Mouse (Mus musculus): ENCODE measurements around the gene Gnao1.
A peak's percentile ranks its signal among the peaks of the same experiment; 100 is the strongest.

Gene Gnao1

GRCm38 (mm10) chr8:93896841-93897551, 87.2 kb downstream of the Gnao1 start:
- DNase-seq (ENCODE audit: extremely low spot score) = no peak

- no peak for DNase-seq (ENCODE audit: extremely low spot score)
Observed at GRCm38 (mm10) chr8:93898570-93898969, 88.8 kb downstream of the Gnao1 start.

- no peak for DNase-seq (ENCODE audit: extremely low spot score)
Observed at GRCm38 (mm10) chr8:93902040-93902439, 92.3 kb downstream of the Gnao1 start.

GRCm38 (mm10) chr8:93906961-93907360, 97.2 kb downstream of the Gnao1 start:
- DNase-seq (ENCODE audit: extremely low spot score) = no peak

GRCm38 (mm10) chr8:93907987-93908441, 98.2 kb downstream of the Gnao1 start:
- DNase-seq (ENCODE audit: extremely low spot score) = no peak

GRCm38 (mm10) chr8:93908546-93908945, 98.8 kb downstream of the Gnao1 start:
- DNase-seq (ENCODE audit: extremely low spot score) = no peak

GRCm38 (mm10) chr8:93911715-93912555, 102.2 kb downstream of the Gnao1 start:
- no peak for DNase-seq (ENCODE audit: extremely low spot score)

- peak; percentile 56 for DNase-seq (ENCODE audit: extremely low spot score)
Observed at GRCm38 (mm10) chr8:93917859-93918421, 108.2 kb downstream of the Gnao1 start.

- DNase-seq (ENCODE audit: extremely low spot score) = no peak
Observed at GRCm38 (mm10) chr8:93918580-93918979, 108.8 kb downstream of the Gnao1 start.

GRCm38 (mm10) chr8:93919422-93919821, 109.7 kb downstream of the Gnao1 start:
- no peak for DNase-seq (ENCODE audit: extremely low spot score)

GRCm38 (mm10) chr8:93919916-93920589, 110.3 kb downstream of the Gnao1 start:
- no peak for DNase-seq (ENCODE audit: extremely low spot score)

GRCm38 (mm10) chr8:93920590-93920948, 110.8 kb downstream of the Gnao1 start:
- DNase-seq (ENCODE audit: extremely low spot score) = no peak

GRCm38 (mm10) chr8:93923897-93924334, 114.2 kb downstream of the Gnao1 start:
- DNase-seq (ENCODE audit: extremely low spot score) = no peak

GRCm38 (mm10) chr8:93925513-93925912, 115.7 kb downstream of the Gnao1 start:
- no peak for DNase-seq (ENCODE audit: extremely low spot score)

- DNase-seq (ENCODE audit: extremely low spot score) = no peak
Observed at GRCm38 (mm10) chr8:93929233-93929632, 119.5 kb downstream of the Gnao1 start.

GRCm38 (mm10) chr8:93931336-93931735, 121.6 kb downstream of the Gnao1 start:
- no peak for DNase-seq (ENCODE audit: extremely low spot score)

- DNase-seq (ENCODE audit: extremely low spot score) = peak; percentile 81
Observed at GRCm38 (mm10) chr8:93932873-93933272, 123.1 kb downstream of the Gnao1 start.

- no peak for DNase-seq (ENCODE audit: extremely low spot score)
Observed at GRCm38 (mm10) chr8:93933288-93933687, 123.5 kb downstream of the Gnao1 start.

- DNase-seq (ENCODE audit: extremely low spot score) = no peak
Observed at GRCm38 (mm10) chr8:93938193-93938592, 128.4 kb downstream of the Gnao1 start.

GRCm38 (mm10) chr8:93940542-93941423, 131.0 kb downstream of the Gnao1 start:
- no peak for DNase-seq (ENCODE audit: extremely low spot score)

- no peak for DNase-seq (ENCODE audit: extremely low spot score)
Observed at GRCm38 (mm10) chr8:93941636-93942054, 131.9 kb downstream of the Gnao1 start.
